Mouse (Mus musculus) natural killer cell, adult 2 months (primary cell): Measurements from ENCODE around the gene Tubb2a.

Experiments
- DNase-seq, 2 experiments: peaks; one replicate each; pipeline ENCODE4 v3.0.0; 2022; ENCODE audit warnings: low spot score in 2 of 2

Gene Tubb2a

GRCm38 (mm10) chr13:34077492-34078271 lies at the start of gene Tubb2a:
Tubb2a (minus strand) TSS chr13:34078007.
- DNase-seq: peak; percentile 90 to 92

GRCm38 (mm10) chr13:34125711-34126110 lies 47.9 kb upstream of the Tubb2a start:
- no peak for DNase-seq

- no peak for DNase-seq
Observed at GRCm38 (mm10) chr13:34120536-34120935, 42.7 kb upstream of the Tubb2a start.

GRCm38 (mm10) chr13:34119406-34119805 lies 41.6 kb upstream of the Tubb2a start:
- DNase-seq: no peak

GRCm38 (mm10) chr13:34118816-34119215 lies 41.0 kb upstream of the Tubb2a start:
- peak in 1 of 2 experiments; percentile 11 for DNase-seq

- no peak for DNase-seq
Observed at GRCm38 (mm10) chr13:34116508-34116907, 38.7 kb upstream of the Tubb2a start.

GRCm38 (mm10) chr13:34114654-34115053 lies 36.8 kb upstream of the Tubb2a start:
- no peak for DNase-seq

GRCm38 (mm10) chr13:34113086-34113485 lies 35.3 kb upstream of the Tubb2a start:
- DNase-seq: no peak

GRCm38 (mm10) chr13:34112369-34113081 lies 34.7 kb upstream of the Tubb2a start:
- no peak for DNase-seq

- no peak for DNase-seq
Observed at GRCm38 (mm10) chr13:34111878-34112277, 34.1 kb upstream of the Tubb2a start.

GRCm38 (mm10) chr13:34111019-34111418 lies 33.2 kb upstream of the Tubb2a start:
- DNase-seq: no peak

GRCm38 (mm10) chr13:34109677-34110058 lies 31.9 kb upstream of the Tubb2a start:
- no peak for DNase-seq

- no peak for DNase-seq
Observed at GRCm38 (mm10) chr13:34109035-34109676, 31.3 kb upstream of the Tubb2a start.

GRCm38 (mm10) chr13:34106999-34107398 lies 29.2 kb upstream of the Tubb2a start:
- no peak for DNase-seq

- DNase-seq: no peak
Observed at GRCm38 (mm10) chr13:34106256-34106655, 28.4 kb upstream of the Tubb2a start.

GRCm38 (mm10) chr13:34105364-34105763 lies 27.6 kb upstream of the Tubb2a start:
- DNase-seq: no peak

GRCm38 (mm10) chr13:34101908-34102307 lies 24.1 kb upstream of the Tubb2a start:
- DNase-seq: no peak

GRCm38 (mm10) chr13:34101247-34101646 lies 23.4 kb upstream of the Tubb2a start:
- no peak for DNase-seq

GRCm38 (mm10) chr13:34100733-34101132 lies 22.9 kb upstream of the Tubb2a start:
- no peak for DNase-seq

GRCm38 (mm10) chr13:34097086-34097485 lies 19.3 kb upstream of the Tubb2a start:
- DNase-seq: no peak

GRCm38 (mm10) chr13:34096455-34096854 lies 18.6 kb upstream of the Tubb2a start:
- DNase-seq: no peak
